In the genomic region with DNA sequence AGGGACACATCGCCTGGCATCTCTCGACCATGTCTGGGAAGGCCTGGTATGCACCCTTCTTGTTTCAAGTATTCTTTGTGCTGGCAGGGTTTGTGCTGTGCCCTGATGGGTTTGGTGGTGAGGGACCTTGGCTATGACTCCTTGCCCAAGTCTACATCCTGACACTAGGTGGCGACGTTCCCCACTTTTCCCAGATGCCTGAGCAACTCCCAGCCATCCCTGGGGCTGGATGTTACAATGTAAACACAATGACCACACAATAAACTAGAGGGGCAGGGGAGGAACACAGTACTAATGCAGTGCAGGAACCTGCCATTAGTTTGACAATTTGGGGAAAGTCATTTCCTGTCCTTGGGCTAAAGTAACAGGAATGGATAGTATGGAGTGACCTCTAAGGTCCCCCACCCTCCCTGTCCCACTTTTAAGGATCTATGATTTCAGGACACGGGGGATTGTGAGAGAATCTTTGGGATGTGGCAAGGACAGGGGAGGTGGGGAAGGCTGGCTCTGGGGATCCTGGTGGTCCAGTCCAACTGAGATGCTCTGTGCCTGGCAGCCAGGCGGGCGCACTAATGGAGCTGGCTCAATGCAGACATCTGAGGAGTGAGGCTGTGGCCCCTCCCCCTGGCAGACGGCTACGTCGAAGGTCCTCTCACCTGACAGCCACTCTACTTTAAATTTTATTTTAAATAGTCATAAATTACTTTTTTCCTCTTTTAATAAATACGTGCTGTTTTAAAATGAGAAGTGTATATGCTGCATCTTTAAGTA, we compare ENCODE assay signal across 9 mouse cellular contexts.
DNase-seq lines count a peak whose midpoint lies in the region; ATAC-seq lines count a peak whose summit lies in the region.
"Had no signal": no experiment of that assay in that cellular context is flagged by ENCODE, and none has a peak within 500 bp of the region (broad histone marks: within the 10 kb centered on the region; RNA-seq: fewer than 3 reads in every experiment).

No protein-coding gene starts in this region.

- DNase-seq in CD4-positive, CD25-positive, alpha-beta regulatory T cell, adult 2 months (ENCODE audit: low read depth, low spot score), result peak; percentile 47
- peak; percentile 81 for DNase-seq in cerebellum, adult 11 months
- peak; percentile 81 for DNase-seq in forebrain, embryonic 14.5 days (ENCODE audit: low spot score)
- DNase-seq in hindbrain, embryonic 14.5 days (ENCODE audit: low spot score), result peak; percentile 81
- peak; percentile 81 to 85 for DNase-seq in layer of hippocampus, postnatal 10 days (ENCODE audit: low spot score in 2 of 2)
- peak; percentile 83 to 87 for DNase-seq in lung, postnatal 4 days
- DNase-seq in right cerebral cortex, adult 2 months (ENCODE audit: low spot score in 2 of 2), result peak; percentile 82 to 83

- H3K4me2 ChIP-seq in forebrain, embryonic 14.5 days (ENCODE audit: low read length), result no peak overlapping the region
- H3K4me2 ChIP-seq in hindbrain, embryonic 14.5 days (replicated peaks), result no peak overlapping the region

- WGBS in forebrain, embryonic 14.5 days, result 39% methylated on average over 11 of the region's 11 CpGs
- 46% methylated on average over 11 of the region's 11 CpGs for WGBS in hindbrain, embryonic 14.5 days

- ATAC-seq in CD4-positive, CD25-positive, alpha-beta regulatory T cell, adult 4 months, result no peak
- peak; percentile 80 for ATAC-seq in forebrain, embryonic 14.5 days
- peak; percentile 68; the same call in 1 of the 2 replicates for ATAC-seq in hindbrain, embryonic 14.5 days (ENCODE audit: low FRiP score)

- H3K27me3 ChIP-seq in forebrain, embryonic 14.5 days (replicated peaks; ENCODE audit: control insufficient read depth, insufficient read depth, low read length), result no peaks in the 10 kb centered on the region
- H3K27me3 ChIP-seq in hindbrain, embryonic 14.5 days (ENCODE audit: control insufficient read depth, insufficient read depth, low read length), result no peaks in the 10 kb centered on the region

- no peak overlapping the region for H3K27ac ChIP-seq in forebrain, embryonic 14.5 days (ENCODE audit: low read depth, low read length)
- no peak overlapping the region for H3K27ac ChIP-seq in hindbrain, embryonic 14.5 days
- H3K27ac ChIP-seq: macrophage had no signal

- no peak overlapping the region for H3K4me3 ChIP-seq in forebrain, embryonic 14.5 days (ENCODE audit: low read depth, low read length)
- H3K4me3 ChIP-seq in hindbrain, embryonic 14.5 days (replicated peaks; ENCODE audit: low read length), result no peak overlapping the region

- no peaks in the 10 kb centered on the region for H3K4me1 ChIP-seq in forebrain, embryonic 14.5 days (ENCODE audit: control insufficient read depth, insufficient read depth, low read length)
- H3K4me1 ChIP-seq in hindbrain, embryonic 14.5 days (replicated peaks; ENCODE audit: control insufficient read depth, insufficient read depth, low read length), result no peaks in the 10 kb centered on the region

- no peak overlapping the region for H3K9ac ChIP-seq in forebrain, embryonic 14.5 days (ENCODE audit: low read length)
- no peak overlapping the region for H3K9ac ChIP-seq in hindbrain, embryonic 14.5 days

- H3K36me3 ChIP-seq in forebrain, embryonic 14.5 days (ENCODE audit: control insufficient read depth, insufficient read depth, low read length), result peaks cover 31% of the 10 kb centered on the region
- H3K36me3 ChIP-seq in hindbrain, embryonic 14.5 days (replicated peaks; ENCODE audit: control insufficient read depth, insufficient read depth), result peaks cover 17% of the 10 kb centered on the region

- H3K9me3 ChIP-seq in forebrain, embryonic 14.5 days (replicated peaks; ENCODE audit: control insufficient read depth, low read length), result no peaks in the 10 kb centered on the region
- no peaks in the 10 kb centered on the region for H3K9me3 ChIP-seq in hindbrain, embryonic 14.5 days (ENCODE audit: control insufficient read depth, low read length)
